Mouse (Mus musculus) lung, adult 2 months (tissue): ENCODE data around the gene Aco1.

Source experiments
- CTCF ChIP-seq: fragments of 200-500 bp; IDR thresholded peaks from 2 replicates; pipeline ENCODE4 v1.5.1; 2011; ENCODE audit warnings: mild to moderate bottlenecking, low read length, control low read depth; ENCODE audit not compliant: insufficient read depth
- POLR2A ChIP-seq: fragments of 200-500 bp; IDR thresholded peaks from 2 replicates; pipeline ENCODE4 v1.6.1; 2011; ENCODE audit warnings: low read depth, mild to moderate bottlenecking, control low read depth, low read length, borderline replicate concordance; ENCODE audit errors: extremely low read depth

DNA sequence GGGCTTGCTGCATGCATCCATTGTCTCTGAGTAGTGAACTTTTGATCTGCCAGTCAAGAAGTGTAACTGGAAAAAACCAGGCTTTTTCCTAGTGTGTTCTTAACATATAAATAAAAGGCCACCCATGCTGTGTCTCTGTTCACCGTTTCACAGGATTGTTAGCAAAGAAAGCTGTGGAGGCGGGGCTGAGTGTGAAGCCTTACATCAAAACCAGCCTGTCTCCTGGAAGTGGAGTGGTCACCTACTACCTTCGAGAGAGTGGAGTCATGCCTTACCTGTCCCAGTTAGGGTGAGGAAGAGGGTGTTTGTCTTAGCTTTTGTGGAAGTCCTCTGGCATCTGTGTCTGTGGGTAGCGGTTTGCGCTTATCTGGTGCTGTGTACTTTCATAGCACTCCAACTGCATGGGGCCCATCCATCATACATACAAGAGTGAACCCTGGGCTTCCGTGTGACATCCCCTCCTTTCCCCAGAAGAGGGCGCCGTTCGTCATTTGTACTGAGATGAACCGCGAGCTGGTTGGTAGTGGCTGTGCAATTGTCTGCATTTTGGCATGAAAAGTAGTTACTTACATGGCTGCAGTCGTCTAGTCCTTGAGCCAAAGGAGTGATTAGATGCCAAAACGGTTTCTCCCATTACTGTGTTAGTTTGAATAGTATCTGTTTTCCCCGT, 39.9 kb downstream of the Aco1 start:
- TF ChIP-seq CTCF (peak; percentile 78), POLR2A (no peak)
